Mouse (Mus musculus): Measurements from ENCODE around the gene Ap1ar. TPM values are rescaled to one million over a fixed set of nuclear protein-coding genes. Genes with fewer than 3 reads are reported as not detected.

Ap1ar gene
- 43.0 and 58.7 TPM in 2 replicates for total RNA-seq (2017)

- peak; percentile 98 for ATAC-seq (ENCODE audit: extremely low read depth, insufficient number of reproducible peaks, low FRiP score, poor library complexity, severe bottlenecking)
These were observed at the start of gene Ap1ar for GRCm38 (mm10) chr3:127837154-127837865. TSS of gene Ap1ar (minus strand) at chr3:127837523.

- no peak for ATAC-seq (ENCODE audit: extremely low read depth, insufficient number of reproducible peaks, low FRiP score, poor library complexity, severe bottlenecking)
These were observed 44.4 kb upstream of the Ap1ar start for GRCm38 (mm10) chr3:127881684-127882083.

- ATAC-seq (ENCODE audit: extremely low read depth, insufficient number of reproducible peaks, low FRiP score, poor library complexity, severe bottlenecking), result no peak
These were observed 42.6 kb upstream of the Ap1ar start for GRCm38 (mm10) chr3:127879968-127880367.

GRCm38 (mm10) chr3:127875509-127875908 lies 38.2 kb upstream of the Ap1ar start:
- ATAC-seq (ENCODE audit: extremely low read depth, insufficient number of reproducible peaks, low FRiP score, poor library complexity, severe bottlenecking), result no peak

- ATAC-seq (ENCODE audit: extremely low read depth, insufficient number of reproducible peaks, low FRiP score, poor library complexity, severe bottlenecking), result no peak
These were observed 37.7 kb upstream of the Ap1ar start for GRCm38 (mm10) chr3:127875059-127875458.

GRCm38 (mm10) chr3:127874254-127874883 lies 37.0 kb upstream of the Ap1ar start:
- no peak for ATAC-seq (ENCODE audit: extremely low read depth, insufficient number of reproducible peaks, low FRiP score, poor library complexity, severe bottlenecking)

- ATAC-seq (ENCODE audit: extremely low read depth, insufficient number of reproducible peaks, low FRiP score, poor library complexity, severe bottlenecking), result no peak
These were observed 34.3 kb upstream of the Ap1ar start for GRCm38 (mm10) chr3:127871575-127871974.

- no peak for ATAC-seq (ENCODE audit: extremely low read depth, insufficient number of reproducible peaks, low FRiP score, poor library complexity, severe bottlenecking)
These were observed 31.6 kb upstream of the Ap1ar start for GRCm38 (mm10) chr3:127868880-127869279.

- peak; percentile 39; the same call in 1 of the 2 replicates for ATAC-seq (ENCODE audit: extremely low read depth, insufficient number of reproducible peaks, low FRiP score, poor library complexity, severe bottlenecking)
These were observed 30.9 kb upstream of the Ap1ar start for GRCm38 (mm10) chr3:127868046-127868758.

- ATAC-seq (ENCODE audit: extremely low read depth, insufficient number of reproducible peaks, low FRiP score, poor library complexity, severe bottlenecking), result no peak
These were observed 26.9 kb upstream of the Ap1ar start for GRCm38 (mm10) chr3:127864242-127864641.

- ATAC-seq (ENCODE audit: extremely low read depth, insufficient number of reproducible peaks, low FRiP score, poor library complexity, severe bottlenecking), result no peak
These were observed 26.2 kb upstream of the Ap1ar start for GRCm38 (mm10) chr3:127863571-127863970.

GRCm38 (mm10) chr3:127862479-127862878 lies 25.2 kb upstream of the Ap1ar start:
- ATAC-seq (ENCODE audit: extremely low read depth, insufficient number of reproducible peaks, low FRiP score, poor library complexity, severe bottlenecking), result no peak

- ATAC-seq (ENCODE audit: extremely low read depth, insufficient number of reproducible peaks, low FRiP score, poor library complexity, severe bottlenecking), result no peak
These were observed 24.0 kb upstream of the Ap1ar start for GRCm38 (mm10) chr3:127861340-127861739.

- ATAC-seq (ENCODE audit: extremely low read depth, insufficient number of reproducible peaks, low FRiP score, poor library complexity, severe bottlenecking), result peak; percentile 82; the same call in 1 of the 2 replicates
These were observed 16.3 kb upstream of the Ap1ar start for GRCm38 (mm10) chr3:127853431-127854206.

GRCm38 (mm10) chr3:127852722-127853121 lies 15.4 kb upstream of the Ap1ar start:
- ATAC-seq (ENCODE audit: extremely low read depth, insufficient number of reproducible peaks, low FRiP score, poor library complexity, severe bottlenecking), result no peak

- no peak for ATAC-seq (ENCODE audit: extremely low read depth, insufficient number of reproducible peaks, low FRiP score, poor library complexity, severe bottlenecking)
These were observed 13.7 kb upstream of the Ap1ar start for GRCm38 (mm10) chr3:127850776-127851646.

GRCm38 (mm10) chr3:127849922-127850321 lies 12.6 kb upstream of the Ap1ar start:
- no peak for ATAC-seq (ENCODE audit: extremely low read depth, insufficient number of reproducible peaks, low FRiP score, poor library complexity, severe bottlenecking)

- no peak for ATAC-seq (ENCODE audit: extremely low read depth, insufficient number of reproducible peaks, low FRiP score, poor library complexity, severe bottlenecking)
These were observed 10.9 kb upstream of the Ap1ar start for GRCm38 (mm10) chr3:127848088-127848808.

All from neutrophil, adult 5-6 weeks (primary cell).